Mouse (Mus musculus) layer of hippocampus, adult 18-20 months (tissue): ENCODE data around the gene Nxf1. TPM values are rescaled to one million over a fixed set of nuclear protein-coding genes. Genes with fewer than 3 reads are reported as not detected.

ENCODE experiments used
- DNase-seq, 2 experiments: peaks; one replicate each; pipeline ENCODE4 v3.0.0; 2022; ENCODE audit warnings: low spot score in 2 of 2
- total RNA-seq, 2 experiments: library from RNA; stranded (reverse); gene quantifications; 2 replicates each; pipeline ENCODE4 v1.2.3; 2021

Nxf1 gene
- total RNA-seq, 2 experiments from 2014 or later = 94.5 to 95.3 TPM

GRCm38 (mm10) chr19:8760757-8761156 is 3.9 kb downstream of the Nxf1 start:
- DNase-seq = no peak

- DNase-seq = no peak
These were observed 6.4 kb downstream of the Nxf1 start for GRCm38 (mm10) chr19:8763276-8763675.

- no peak for DNase-seq
These were observed 8.7 kb downstream of the Nxf1 start for GRCm38 (mm10) chr19:8765562-8765961.

DNA sequence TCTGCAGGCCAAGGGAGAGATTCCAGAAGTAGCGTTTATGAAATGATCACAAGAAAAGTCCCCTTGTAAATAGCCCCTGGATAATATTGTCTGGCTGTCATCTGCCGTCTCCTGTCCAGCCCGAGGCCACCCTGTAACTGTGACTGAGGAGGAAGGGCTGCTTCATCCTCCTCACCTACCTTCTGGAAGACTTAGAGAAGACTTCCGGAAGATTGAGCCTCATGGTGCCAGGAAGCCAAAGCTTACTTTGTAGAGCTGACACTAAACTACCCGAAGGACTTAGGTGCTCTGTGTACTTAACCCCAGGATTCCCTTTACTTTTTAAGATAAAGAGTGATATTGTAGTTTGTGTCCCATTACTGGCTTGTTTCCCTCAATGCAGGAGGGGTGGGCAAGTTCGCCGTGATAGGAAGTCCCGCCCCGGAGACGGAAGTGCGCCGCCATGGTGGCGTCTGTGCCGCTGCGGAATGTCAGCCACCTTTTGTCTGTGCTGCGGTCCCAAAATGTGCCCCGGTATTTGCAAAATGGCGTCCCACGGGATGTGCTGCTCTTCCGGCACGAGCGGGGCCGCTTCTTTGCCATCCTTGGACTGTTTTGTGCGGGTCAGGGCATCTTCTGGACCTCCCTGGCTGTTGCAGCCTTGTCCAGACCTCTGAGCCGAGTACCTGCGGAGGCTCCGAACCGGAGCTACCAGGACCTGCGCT is 13.8 kb downstream of the Nxf1 start, which contains the start of gene Tmem223:
Gene Tmem223, plus strand, starts transcription at position 430 of the 704 bp plus-strand sequence.
- peak; percentile 74 to 84 for DNase-seq

GRCm38 (mm10) chr19:8772996-8773395 is 16.1 kb downstream of the Nxf1 start:
- no peak for DNase-seq

DNA sequence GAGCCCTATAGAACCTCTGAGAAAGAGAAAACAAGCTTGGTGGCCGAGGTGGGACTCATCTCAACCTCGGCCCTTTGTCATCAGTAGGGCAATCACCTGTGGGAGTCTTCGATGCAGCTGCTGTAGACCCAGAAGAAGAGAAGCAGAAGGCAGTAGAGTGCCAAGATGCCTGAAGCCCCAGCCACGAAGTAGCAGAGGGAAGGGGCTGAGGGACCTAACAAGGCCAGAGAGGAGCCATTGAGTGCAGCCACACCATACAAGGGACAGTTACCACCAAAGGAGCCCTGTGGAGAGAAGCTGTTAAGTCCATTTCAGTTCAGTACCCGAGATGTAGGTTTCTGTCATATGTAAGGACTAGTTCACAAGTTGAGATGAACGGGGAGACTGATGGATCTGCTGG is 16.5 kb downstream of the Nxf1 start:
- DNase-seq = no peak

DNA sequence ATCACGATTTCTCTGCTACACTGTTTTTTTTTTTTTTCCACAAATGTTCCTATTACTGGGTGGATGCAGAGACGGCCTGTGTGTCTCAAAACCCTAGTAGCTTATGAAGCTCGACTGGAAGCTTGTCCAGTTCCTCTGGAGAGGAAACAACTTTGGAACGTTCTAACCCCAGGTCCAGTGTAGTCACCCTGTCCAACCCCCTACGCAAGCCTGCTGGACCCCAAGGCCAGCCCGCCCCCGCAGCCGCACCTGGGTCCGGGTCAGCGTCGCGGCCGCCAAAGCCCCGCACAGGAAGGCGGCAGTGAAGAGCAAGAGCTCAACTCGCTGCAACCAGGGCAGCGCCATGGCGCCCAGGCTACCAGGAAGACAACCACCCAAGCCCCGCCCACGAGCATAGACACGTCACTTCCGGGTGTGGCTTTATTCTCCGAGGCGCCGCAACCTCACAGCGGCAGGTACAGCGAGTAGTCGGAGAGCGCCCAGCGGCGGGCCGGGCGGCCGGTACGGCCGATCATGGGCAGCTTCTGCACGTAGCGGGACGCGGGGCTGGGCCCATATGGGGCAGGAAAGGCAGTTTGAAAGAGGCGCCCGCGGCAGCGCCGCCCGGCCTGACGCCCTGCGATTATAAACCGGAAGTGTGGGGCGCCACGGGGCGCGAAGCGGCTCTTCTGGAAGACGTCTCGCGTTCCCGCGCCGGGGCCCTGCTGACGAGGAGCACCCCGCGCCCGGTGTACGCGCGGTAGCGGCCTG is 17.4 kb downstream of the Nxf1 start, which contains the start of gene Tmem179b:
Gene Tmem179b, minus strand, starts transcription at position 382 of the 750 bp plus-strand sequence.
- peak; percentile 94 to 98 for DNase-seq

- DNase-seq = no peak
These were observed 18.1 kb downstream of the Nxf1 start for GRCm38 (mm10) chr19:8774951-8775421.

DNA sequence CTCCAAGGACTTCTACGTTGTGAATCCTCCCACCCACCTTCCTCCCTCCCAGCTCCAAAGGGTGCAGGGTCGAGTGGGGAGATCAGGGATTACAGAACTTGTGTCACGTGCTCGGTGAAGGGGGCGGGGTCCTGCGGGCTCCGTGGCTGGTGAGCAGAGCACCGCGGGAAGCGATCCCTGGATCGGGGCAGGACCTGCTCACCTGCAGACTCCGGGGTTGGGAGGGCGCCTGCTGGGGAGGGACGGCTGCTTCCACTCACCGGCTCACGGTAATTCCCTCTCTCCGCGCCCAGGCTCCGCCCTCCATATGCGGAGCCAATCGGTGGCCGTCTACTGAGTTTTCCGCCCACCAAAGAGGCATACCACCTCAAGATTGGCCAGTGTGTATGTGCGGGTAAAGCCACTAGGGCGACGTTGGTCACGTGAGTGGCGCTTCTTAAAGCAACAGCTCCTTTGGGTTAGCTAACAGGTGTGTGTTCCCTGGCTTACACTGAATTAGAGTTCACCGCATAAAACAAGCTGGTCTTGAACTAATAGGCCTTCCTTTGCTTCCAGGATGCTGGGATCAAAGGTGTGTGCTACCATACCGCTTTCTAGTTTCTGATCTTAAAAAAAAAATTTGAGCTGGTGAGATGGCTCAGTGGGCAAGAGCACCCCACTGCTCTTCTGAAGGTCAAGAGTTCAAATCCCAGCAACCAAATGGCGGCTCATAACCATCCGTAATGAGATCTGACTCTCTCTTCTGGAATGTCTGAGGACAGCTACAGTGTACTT is 29.3 kb downstream of the Nxf1 start, which contains the start of gene Taf6l:
Gene Taf6l, minus strand, starts transcription at position 410 of the 774 bp plus-strand sequence.
- peak; percentile 90 to 97 for DNase-seq

DNA sequence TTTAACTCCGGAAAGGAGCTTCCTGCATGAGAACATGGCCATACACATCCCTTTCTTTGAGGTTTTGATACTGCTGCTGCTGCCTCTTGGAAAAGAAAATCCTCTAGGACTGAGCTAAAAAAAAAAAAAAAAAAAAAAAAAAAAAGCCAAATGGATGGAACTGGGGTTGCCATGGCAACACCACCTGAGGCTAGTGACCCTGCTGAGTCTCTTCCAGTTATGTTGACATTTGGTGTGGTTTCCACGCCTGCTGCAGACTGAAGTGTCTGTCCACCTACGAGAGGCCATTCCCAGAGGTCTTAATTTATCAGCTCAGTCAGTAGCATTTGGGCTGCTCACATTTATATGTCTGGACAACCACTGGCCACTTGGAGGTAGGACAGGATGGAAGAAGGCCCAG is 31.6 kb downstream of the Nxf1 start:
- DNase-seq = no peak

GRCm38 (mm10) chr19:8789171-8789570 is 32.3 kb downstream of the Nxf1 start:
- no peak for DNase-seq

DNA sequence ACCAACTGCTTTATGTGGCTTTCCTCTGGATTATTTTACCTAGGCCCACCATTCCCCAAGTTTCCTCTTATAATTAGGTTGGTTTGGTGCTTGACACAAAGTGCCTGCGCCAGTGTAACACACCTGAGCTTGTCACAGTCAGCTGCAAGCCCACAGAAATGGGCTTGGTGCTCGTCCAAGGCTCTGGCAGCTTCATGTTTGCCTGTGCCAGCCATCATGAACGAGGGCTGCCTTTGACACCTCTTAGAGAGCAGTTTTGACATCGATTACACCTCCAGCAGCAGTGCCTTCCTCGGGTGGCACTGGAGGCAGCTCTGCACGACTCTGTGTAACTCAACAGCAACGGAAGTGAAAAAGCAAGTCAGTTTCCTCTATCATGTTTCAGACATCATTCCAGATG is 33.3 kb downstream of the Nxf1 start:
- DNase-seq = no peak

DNA sequence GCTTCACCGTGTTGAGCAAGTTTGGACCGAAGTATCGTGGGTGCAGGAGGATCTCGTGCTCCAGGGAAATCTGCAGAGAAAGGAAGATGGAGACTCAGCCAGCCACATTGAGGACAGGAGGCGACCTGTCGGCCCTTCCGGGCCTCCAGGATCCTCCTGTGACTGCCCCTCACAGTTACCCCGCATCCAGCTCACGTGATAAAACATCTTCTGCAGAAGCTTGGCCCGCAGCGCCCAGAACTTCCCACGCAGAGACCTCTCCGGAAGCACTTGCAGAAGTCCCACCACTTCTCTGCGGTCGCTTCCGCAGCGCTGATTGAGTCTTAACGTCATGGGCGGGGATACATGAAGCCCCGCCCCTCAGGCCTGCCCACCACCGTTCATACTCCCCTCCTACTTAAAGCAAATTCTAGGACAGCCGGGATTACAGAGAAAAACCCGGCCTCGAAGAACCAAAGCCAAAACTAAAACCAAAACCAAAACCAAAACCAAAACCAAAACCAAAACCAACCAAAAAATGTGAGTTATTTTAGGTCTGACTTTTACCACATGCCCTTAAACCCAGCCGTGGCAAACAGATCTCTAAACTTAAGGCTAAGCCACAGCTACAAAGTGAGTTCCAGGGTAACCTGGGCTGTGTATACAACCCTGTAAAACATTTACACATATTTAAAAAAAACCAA is 41.5 kb downstream of the Nxf1 start, which contains the start of gene Polr2g:
Gene Polr2g, minus strand, starts transcription at position 314 of the 683 bp plus-strand sequence.
- DNase-seq = peak; percentile 84 to 94

- DNase-seq = no peak
These were observed 42.1 kb downstream of the Nxf1 start for GRCm38 (mm10) chr19:8798947-8799315.

- peak; percentile 95 to 98 for DNase-seq
These were observed 45.4 kb downstream of the Nxf1 start, which contains the start of gene Zbtb3 for GRCm38 (mm10) chr19:8802130-8802821. Zbtb3 (plus strand) TSS chr19:8802555.

GRCm38 (mm10) chr19:8803204-8803780 is 46.4 kb downstream of the Nxf1 start:
- DNase-seq = no peak

DNA sequence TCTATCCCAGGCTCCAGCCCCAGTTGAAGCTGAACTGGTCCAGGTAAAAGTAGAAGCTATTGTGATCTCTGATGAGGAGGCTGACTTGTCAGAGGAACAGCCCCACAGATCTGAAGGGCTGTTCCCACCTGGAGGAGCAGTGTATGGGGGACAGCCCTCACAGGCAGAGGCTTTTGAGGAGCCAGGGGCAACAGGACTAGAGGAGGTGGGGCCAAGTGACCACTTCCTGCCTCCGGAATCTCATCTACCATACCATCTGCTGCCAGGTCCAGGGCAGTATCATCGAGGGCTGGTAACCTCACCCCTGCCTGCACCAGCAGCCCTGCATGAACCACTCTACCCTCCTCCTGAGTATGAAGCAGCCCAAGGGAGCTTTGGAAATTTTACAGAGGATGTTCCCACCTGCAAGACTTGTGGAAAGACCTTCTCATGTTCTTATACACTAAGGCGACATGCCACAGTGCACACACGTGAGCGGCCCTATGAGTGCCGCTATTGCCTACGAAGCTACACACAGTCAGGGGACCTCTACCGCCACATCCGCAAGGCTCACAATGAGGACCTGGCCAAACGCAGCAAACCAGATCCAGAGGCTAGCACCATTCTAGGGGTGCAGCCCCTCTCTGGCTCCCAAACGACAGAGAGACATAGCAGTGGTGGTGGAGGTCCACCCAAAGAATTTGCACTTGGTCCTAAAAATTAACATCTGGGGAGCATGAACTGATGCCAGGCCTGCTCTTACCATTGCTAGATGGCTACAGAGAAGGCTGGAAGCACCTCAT is 47.2 kb downstream of the Nxf1 start:
- no peak for DNase-seq

DNA sequence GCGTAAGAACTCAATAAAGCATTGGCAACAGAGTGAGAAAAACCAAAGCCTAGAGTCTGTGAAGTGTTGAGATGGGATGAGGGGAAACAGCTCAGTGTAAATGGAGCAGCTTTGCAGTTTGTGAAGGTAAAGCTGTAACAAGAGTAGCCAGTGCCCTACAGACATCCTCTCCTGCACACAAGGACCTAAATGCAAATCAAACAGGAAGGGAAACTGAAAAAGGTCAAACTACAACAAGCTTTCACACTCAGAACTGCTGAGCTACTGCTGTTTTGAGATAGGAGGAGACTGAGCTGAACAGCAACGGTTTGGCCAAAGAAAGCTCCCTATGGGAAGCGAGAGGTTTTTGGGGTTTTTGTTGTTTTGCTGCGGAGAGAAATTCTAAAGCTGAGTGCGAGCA is 49.9 kb downstream of the Nxf1 start:
- no peak for DNase-seq

DNA sequence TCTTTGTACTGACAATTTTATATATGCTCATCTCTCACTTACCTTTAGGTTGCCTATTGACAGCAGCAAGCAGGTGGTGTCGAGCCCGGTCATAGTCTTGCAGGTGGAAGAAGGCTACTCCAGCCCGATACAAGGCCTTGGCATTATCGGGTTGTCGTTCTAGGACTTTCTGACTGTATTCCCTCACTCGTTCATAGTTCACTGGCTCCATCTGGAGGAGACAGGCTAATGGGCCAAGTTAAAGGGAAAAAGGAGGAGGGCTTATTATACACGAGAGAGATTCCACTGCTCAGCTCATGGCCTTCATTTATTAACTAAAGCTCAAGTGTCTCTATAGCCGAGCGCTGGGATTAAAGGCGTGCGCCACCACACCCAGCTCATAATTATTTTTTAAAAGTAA is 58.9 kb downstream of the Nxf1 start:
- DNase-seq = no peak
